Mouse (Mus musculus) stomach, embryonic 14.5 days (tissue): ENCODE results near the gene Ndufaf2. TPM values are rescaled to one million over a fixed set of nuclear protein-coding genes. Genes with fewer than 3 reads are reported as not detected.

Experiments
- ATAC-seq: fragments of 200-750 bp; cut with Nextera tagmentation; 2 replicates; pipeline ENCODE4 v1.8.0; 2017; ENCODE audit warnings: low read depth, moderate TSS enrichment; ENCODE audit not compliant: insufficient number of reproducible peaks, insufficient read depth, low FRiP score
- H3K27ac ChIP-seq: fragments of 300-500 bp; sonication (generic); 2 replicates; pipeline ENCODE4 v1.5.1; 2014; ENCODE audit warnings: mild to moderate bottlenecking, low read length, moderate library complexity, mixed read lengths
- H3K27me3 ChIP-seq: fragments of 300-500 bp; sonication (generic); 2 replicates; pipeline ENCODE4 v1.6.1; 2014; ENCODE audit warnings: low read length, control low read depth, mixed read lengths; ENCODE audit not compliant: control insufficient read depth, insufficient read depth
- H3K36me3 ChIP-seq: fragments of 300-500 bp; sonication (generic); 2 replicates; pipeline ENCODE4 v1.6.1; 2014; ENCODE audit warnings: mild to moderate bottlenecking, control low read depth, low read length, moderate library complexity, mixed read lengths; ENCODE audit not compliant: control insufficient read depth, insufficient read depth
- H3K4me1 ChIP-seq: fragments of 300-500 bp; sonication (generic); 2 replicates; pipeline ENCODE4 v1.6.1; 2014; ENCODE audit warnings: low read length, control low read depth, mixed read lengths; ENCODE audit not compliant: control insufficient read depth, insufficient read depth
- H3K4me2 ChIP-seq: fragments of 300-500 bp; sonication (generic); replicated peaks from 2 replicates; pipeline ENCODE4 v1.6.1; 2014; ENCODE audit warnings: low read depth, low read length, control low read depth
- H3K4me3 ChIP-seq: fragments of 300-500 bp; sonication (generic); 2 replicates; pipeline ENCODE4 v1.5.1; 2014; ENCODE audit warnings: low read depth, low read length, control low read depth
- H3K9ac ChIP-seq: fragments of 300-500 bp; sonication (generic); replicated peaks from 2 replicates; pipeline ENCODE4 v1.6.1; 2014; ENCODE audit warnings: low read depth, mild to moderate bottlenecking, control low read depth, low read length, moderate library complexity, mixed read lengths
- H3K9me3 ChIP-seq: fragments of 300-500 bp; sonication (generic); 2 replicates; pipeline ENCODE4 v1.6.1; 2016; ENCODE audit warnings: low read depth, low read length, control low read depth; ENCODE audit not compliant: control insufficient read depth
- WGBS: fragments of 180-500 bp; shearing (Covaris S2); extraction: QIAGEN DNeasy Blood & Tissue Kit; methylation state at CpG from one replicate; pipeline ENCODE4 v1.1.7; 2014; 5-methylcytosine and 5-hydroxymethylcytosine counted together
- polyA plus RNA-seq: library from polyadenylated mRNA; unstranded; fragments of >200 nt; fragmentation: Nextera tagmentation; extraction: Ambion mirVana; gene quantifications from 2 replicates; pipeline ENCODE4 v1.2.1, GENCODE M21; 2014

Gene Ndufaf2
- polyA plus RNA-seq, 1 experiment from 2014 or later = 80.7 TPM

DNA sequence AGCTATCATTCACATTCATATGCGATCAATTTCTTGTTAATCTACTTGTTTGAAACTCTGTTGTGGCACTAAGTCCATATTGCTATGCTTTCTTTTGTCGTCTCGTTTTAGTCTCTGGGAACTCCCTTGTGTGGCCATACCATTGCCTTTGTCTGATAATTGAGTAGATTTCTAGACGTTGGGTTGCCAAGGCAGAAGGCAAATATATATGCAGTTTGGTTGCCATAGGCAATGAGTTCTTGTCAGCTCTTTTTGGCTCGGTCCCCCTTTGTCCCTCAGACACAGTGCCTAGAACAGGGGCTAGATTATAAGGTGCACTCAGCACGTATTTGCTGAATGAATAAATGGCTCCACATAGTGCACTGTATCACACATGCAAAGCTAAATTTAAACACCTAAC, 94.1 kb downstream of the Ndufaf2 start:
- no peak overlapping the region for H3K4me3 ChIP-seq
- H3K4me2 ChIP-seq = no peak overlapping the region
- H3K9me3 ChIP-seq = no peaks in the 10 kb centered on the region
- H3K27me3 ChIP-seq = no peaks in the 10 kb centered on the region
- H3K9ac ChIP-seq = no peak overlapping the region
- WGBS = 72% methylated on average over 6 of the region's 6 CpGs
- ATAC-seq = no peak
- no peaks in the 10 kb centered on the region for H3K36me3 ChIP-seq
- H3K27ac ChIP-seq = no peak overlapping the region
- H3K4me1 ChIP-seq = peaks cover 10% of the 10 kb centered on the region; the same call in 1 of the 2 replicates

DNA sequence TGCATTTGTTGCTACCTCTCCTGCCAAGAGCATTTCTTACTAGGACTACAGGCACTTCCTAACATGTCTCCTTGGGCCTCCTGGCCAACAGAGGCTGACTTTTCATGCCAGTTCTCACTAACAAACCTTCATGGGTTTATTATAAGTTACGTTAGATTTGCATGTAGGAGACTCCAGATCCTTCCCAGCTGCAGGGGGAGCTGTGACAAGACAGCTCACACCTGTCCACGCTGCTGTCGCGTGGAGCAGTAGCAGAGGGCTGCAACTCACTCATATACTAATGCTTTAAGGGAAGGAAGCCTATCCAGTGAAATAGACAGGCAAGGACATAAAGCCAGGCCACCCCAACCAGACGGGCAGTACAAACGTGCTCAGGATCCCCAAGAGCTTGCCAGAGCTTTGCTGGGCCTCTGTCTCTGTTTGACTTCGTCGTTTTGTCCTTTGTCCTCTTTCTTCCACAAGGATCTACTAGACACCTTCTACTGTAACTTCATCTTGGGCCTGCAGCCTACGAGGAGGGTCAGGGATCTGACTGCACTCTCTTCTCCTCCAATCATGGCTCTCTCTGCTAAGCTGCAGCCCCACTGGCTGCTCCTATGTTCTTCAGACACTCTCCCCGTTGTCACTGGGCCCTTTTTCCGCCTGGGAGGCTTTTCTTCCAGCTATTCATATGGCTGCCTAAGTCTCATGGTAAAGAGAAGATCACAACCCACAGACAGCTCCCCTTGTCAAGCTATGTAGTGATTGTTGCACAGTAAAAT, 94.9 kb downstream of the Ndufaf2 start:
- no peak overlapping the region for H3K27ac ChIP-seq

DNA sequence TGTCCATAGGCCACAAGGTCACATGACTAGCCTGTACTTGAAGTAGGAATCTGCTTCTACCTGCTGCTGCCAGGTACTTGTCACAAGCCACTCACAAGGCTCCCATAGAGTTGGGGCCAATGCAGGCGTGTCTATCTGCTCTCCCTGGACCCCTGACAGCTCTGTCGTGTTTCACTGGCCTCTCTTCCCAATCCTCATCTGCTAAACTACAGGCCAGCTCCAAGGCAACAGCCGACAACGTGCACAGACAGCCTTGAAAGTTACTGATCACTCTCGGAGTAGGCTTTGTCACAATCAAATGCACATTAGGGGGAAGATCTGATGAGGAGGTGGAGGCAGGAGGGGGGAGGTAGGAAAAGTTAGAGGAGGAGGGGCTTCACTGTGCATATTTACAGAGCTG, 95.5 kb downstream of the Ndufaf2 start:
- H3K4me1 ChIP-seq = peaks cover 10% of the 10 kb centered on the region; the same call in 1 of the 2 replicates
- no peak overlapping the region for H3K4me2 ChIP-seq
- no peak for ATAC-seq
- no peaks in the 10 kb centered on the region for H3K36me3 ChIP-seq
- 56% methylated on average over 5 of the region's 5 CpGs for WGBS
- H3K27ac ChIP-seq = no peak overlapping the region
- no peak overlapping the region for H3K9ac ChIP-seq
- no peak overlapping the region for H3K4me3 ChIP-seq
- H3K9me3 ChIP-seq = no peaks in the 10 kb centered on the region
- no peaks in the 10 kb centered on the region for H3K27me3 ChIP-seq

More for the DNA sequence above, 94.9 kb downstream of the Ndufaf2 start:
- ATAC-seq = no peak; the same call in 1 of the 2 replicates
- H3K4me1 ChIP-seq = peaks cover 10% of the 10 kb centered on the region; the same call in 1 of the 2 replicates
- H3K9ac ChIP-seq = no peak overlapping the region
- H3K4me2 ChIP-seq = no peak overlapping the region
- 55% methylated on average over 11 of the region's 11 CpGs for WGBS
- H3K36me3 ChIP-seq = no peaks in the 10 kb centered on the region
- H3K4me3 ChIP-seq = no peak overlapping the region
- no peaks in the 10 kb centered on the region for H3K9me3 ChIP-seq
- H3K27me3 ChIP-seq = no peaks in the 10 kb centered on the region

DNA sequence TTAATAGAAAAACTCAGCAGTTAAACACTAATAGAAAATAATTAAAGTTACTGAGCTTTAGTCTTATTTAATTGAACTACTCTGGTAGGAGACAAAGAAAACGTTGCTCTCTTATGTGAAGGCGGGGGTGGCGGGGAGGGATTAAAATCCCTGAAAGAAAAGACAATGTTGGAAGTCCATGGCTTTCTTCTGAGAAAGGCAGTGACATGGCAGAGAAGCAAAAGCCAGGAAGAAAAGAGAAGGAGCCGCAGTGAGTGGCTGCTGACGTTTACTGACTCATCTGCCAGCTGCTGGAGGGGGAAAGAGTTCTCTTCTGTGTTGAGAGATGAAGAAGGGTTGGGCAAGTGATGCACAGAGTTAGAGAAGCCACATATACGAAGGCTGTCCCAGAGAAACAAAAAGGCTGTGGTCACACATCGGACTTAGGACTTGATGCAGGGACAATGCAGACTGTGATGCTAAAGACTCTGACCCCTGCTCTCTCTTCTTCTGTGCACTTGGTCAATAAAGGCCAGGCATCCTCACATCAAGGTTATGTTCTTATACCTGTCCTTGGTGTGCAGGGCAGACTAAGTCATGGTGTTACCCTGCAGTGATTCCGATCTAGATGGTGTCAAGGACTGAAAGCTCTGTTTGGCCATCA, 97.4 kb downstream of the Ndufaf2 start:
- Histone ChIP-seq H3K27me3 (no peaks in the 10 kb centered on the region), H3K4me1 (peaks cover 19% of the 10 kb centered on the region), H3K9ac (no peak overlapping the region), H3K4me2 (no peak overlapping the region), H3K9me3 (no peaks in the 10 kb centered on the region), H3K36me3 (no peaks in the 10 kb centered on the region), H3K27ac (no peak overlapping the region), H3K4me3 (no peak overlapping the region)
- ATAC-seq = no peak
- 68% methylated on average over 8 of the region's 8 CpGs for WGBS

GRCm38 (mm10) chr13:108060286-108060885, 98.0 kb downstream of the Ndufaf2 start:
- H3K4me1 ChIP-seq = peaks cover 19% of the 10 kb centered on the region
- ATAC-seq = no peak
- H3K9ac ChIP-seq = no peak overlapping the region
- 49% methylated on average over 7 of the region's 7 CpGs for WGBS
- no peak overlapping the region for H3K4me3 ChIP-seq
- H3K4me2 ChIP-seq = no peak overlapping the region
- H3K9me3 ChIP-seq = no peaks in the 10 kb centered on the region
- H3K27me3 ChIP-seq = no peaks in the 10 kb centered on the region
- no peaks in the 10 kb centered on the region for H3K36me3 ChIP-seq
- no peak overlapping the region for H3K27ac ChIP-seq

GRCm38 (mm10) chr13:108056896-108057295, 101.5 kb downstream of the Ndufaf2 start:
- no peak overlapping the region for H3K4me2 ChIP-seq
- H3K4me1 ChIP-seq = peaks cover 9% of the 10 kb centered on the region
- no peaks in the 10 kb centered on the region for H3K9me3 ChIP-seq
- H3K36me3 ChIP-seq = no peaks in the 10 kb centered on the region
- H3K27ac ChIP-seq = peak overlapping the region; percentile 74
- no peak overlapping the region for H3K4me3 ChIP-seq
- no peak overlapping the region for H3K9ac ChIP-seq
- 39% methylated on average over 3 of the region's 3 CpGs for WGBS
- no peaks in the 10 kb centered on the region for H3K27me3 ChIP-seq
- ATAC-seq = peak; percentile 83

GRCm38 (mm10) chr13:108047364-108047763, 111.1 kb downstream of the Ndufaf2 start:
- ATAC-seq = no peak
- no peaks in the 10 kb centered on the region for H3K9me3 ChIP-seq
- no peaks in the 10 kb centered on the region for H3K27me3 ChIP-seq
- H3K27ac ChIP-seq = no peak overlapping the region
- peaks cover 8% of the 10 kb centered on the region; the same call in 1 of the 2 replicates for H3K36me3 ChIP-seq
- WGBS = 86% methylated on average over 6 of the region's 6 CpGs
- H3K4me3 ChIP-seq = no peak overlapping the region
- no peak overlapping the region for H3K9ac ChIP-seq
- no peak overlapping the region for H3K4me2 ChIP-seq
- H3K4me1 ChIP-seq = peaks cover 14% of the 10 kb centered on the region; the same call in 1 of the 2 replicates

GRCm38 (mm10) chr13:108046891-108047290, 111.5 kb downstream of the Ndufaf2 start:
- 70% methylated on average over 6 of the region's 6 CpGs for WGBS

More at GRCm38 (mm10) chr13:108046891-108047290, 111.5 kb downstream of the Ndufaf2 start:
- H3K4me2 ChIP-seq = no peak overlapping the region
- H3K4me3 ChIP-seq = no peak overlapping the region
- H3K4me1 ChIP-seq = peaks cover 16% of the 10 kb centered on the region; the same call in 1 of the 2 replicates
- peaks cover 8% of the 10 kb centered on the region; the same call in 1 of the 2 replicates for H3K36me3 ChIP-seq
- H3K27ac ChIP-seq = no peak overlapping the region
- H3K9ac ChIP-seq = no peak overlapping the region
- H3K9me3 ChIP-seq = no peaks in the 10 kb centered on the region
- H3K27me3 ChIP-seq = no peaks in the 10 kb centered on the region
- ATAC-seq = no peak
